Mouse (Mus musculus) MEL (cell line): ENCODE data around the gene Olfr401. TPM values are rescaled to one million over a fixed set of nuclear protein-coding genes. Genes with fewer than 3 reads are reported as not detected.

ENCODE experiments used
- DNase-seq: peaks from one replicate; pipeline ENCODE4 v3.0.0; 2011; ENCODE audit warnings: low read depth, low spot score
- H3K27ac ChIP-seq: 2 replicates; pipeline ENCODE4 v1.5.1; 2012; ENCODE audit warnings: low read depth, mild to moderate bottlenecking, control low read depth, low read length, moderate library complexity; ENCODE audit not compliant: control insufficient read depth
- H3K27me3 ChIP-seq, 2 experiments: fragments of 150-350 bp in 1 of 2; sonication (generic) in 1 of 2; 2 replicates each; pipeline ENCODE4 v1.6.1; 2012; ENCODE audit warnings: low read length in 2 of 2, mild to moderate bottlenecking in 2 of 2, improper control_type of control experiment in 1 of 2, moderate library complexity in 1 of 2; ENCODE audit not compliant: insufficient read depth in 2 of 2, control insufficient read depth in 1 of 2
- H3K36me3 ChIP-seq, 2 experiments: 2 replicates each; pipeline ENCODE4 v1.6.1; 2012 to 2014; ENCODE audit warnings: low read length in 2 of 2, improper control_type of control experiment in 1 of 2, inconsistent platforms in 1 of 2, mild to moderate bottlenecking in 1 of 2; ENCODE audit not compliant: insufficient read depth in 2 of 2, control insufficient read depth in 1 of 2
- H3K4me1 ChIP-seq, 2 experiments: fragments of 150-350 bp in 1 of 2; sonication (generic) in 1 of 2; 2 replicates each; pipeline ENCODE4 v1.6.1; 2012; ENCODE audit warnings: low read length in 2 of 2, improper control_type of control experiment in 1 of 2, mild to moderate bottlenecking in 1 of 2; ENCODE audit not compliant: insufficient read depth in 2 of 2, control insufficient read depth in 1 of 2
- H3K4me3 ChIP-seq, 2 experiments: fragments of 150-350 bp in 1 of 2; sonication (generic) in 1 of 2; 2 replicates each; pipeline ENCODE4 v1.5.1; 2012; ENCODE audit warnings: low read depth in 2 of 2, low read length in 2 of 2, mild to moderate bottlenecking in 2 of 2, moderate library complexity in 2 of 2, control low read depth in 1 of 2, improper control_type of control experiment in 1 of 2; ENCODE audit not compliant: control insufficient read depth in 1 of 2, insufficient read depth in 1 of 2
- H3K79me2 ChIP-seq: 2 replicates; pipeline ENCODE4 v1.6.1; 2012; ENCODE audit warnings: mild to moderate bottlenecking, low read length, moderate library complexity; ENCODE audit not compliant: control insufficient read depth, poor library complexity, insufficient read depth
- H3K9ac ChIP-seq: 2 replicates; pipeline ENCODE4 v1.6.1; 2012; ENCODE audit warnings: low read depth, mild to moderate bottlenecking, control low read depth, low read length, moderate library complexity; ENCODE audit not compliant: control insufficient read depth, poor library complexity, severe bottlenecking
- H3K9me3 ChIP-seq: fragments of 150-350 bp; sonication (generic); replicated peaks from 2 replicates; pipeline ENCODE4 v1.6.1; 2012; ENCODE audit warnings: mild to moderate bottlenecking, low read length, improper control_type of control experiment, moderate library complexity; ENCODE audit not compliant: insufficient read depth
- CHD1 ChIP-seq: IDR thresholded peaks from 2 replicates; pipeline ENCODE4 v1.6.1; 2012; ENCODE audit warnings: low read depth, mild to moderate bottlenecking, inconsistent platforms, low read length, improper control_type of control experiment
- CTCF ChIP-seq, 3 experiments: IDR thresholded peaks in 2 of 3; conservative IDR thresholded peaks in 1 of 3; 2 replicates each; pipeline ENCODE4 v1.5.1; 2011 to 2012; ENCODE audit warnings: low read length in 3 of 3, low read depth in 2 of 3, mild to moderate bottlenecking in 2 of 3, improper control_type of control experiment in 1 of 3, inconsistent platforms in 1 of 3, mixed read lengths in 1 of 3, moderate library complexity in 1 of 3; ENCODE audit not compliant: control insufficient read depth in 1 of 3, insufficient read depth in 1 of 3, poor library complexity in 1 of 3, severe bottlenecking in 1 of 3
- EP300 ChIP-seq, 2 experiments: IDR thresholded peaks; 2 replicates each; pipeline ENCODE4 v1.6.1; 2011; ENCODE audit warnings: improper control_type of control experiment in 2 of 2, low read length in 2 of 2, low read depth in 1 of 2, mild to moderate bottlenecking in 1 of 2
- GABPA ChIP-seq: IDR thresholded peaks from 2 replicates; pipeline ENCODE4 v1.6.1; 2012; ENCODE audit warnings: low read depth, mild to moderate bottlenecking, inconsistent platforms, low read length, improper control_type of control experiment, moderate library complexity
- GATA1 ChIP-seq: IDR thresholded peaks from 2 replicates; pipeline ENCODE4 v1.6.1; 2011; ENCODE audit warnings: low read depth, low read length, improper control_type of control experiment
- JUND ChIP-seq: IDR thresholded peaks from 2 replicates; pipeline ENCODE4 v1.6.1; 2011; ENCODE audit warnings: low read depth, mild to moderate bottlenecking, improper control_type of control experiment, low read length
- MAFK ChIP-seq: IDR thresholded peaks from 2 replicates; pipeline ENCODE4 v1.6.1; 2011; ENCODE audit warnings: low read depth, mild to moderate bottlenecking, low read length, improper control_type of control experiment, borderline replicate concordance
- MAX ChIP-seq: IDR thresholded peaks from 2 replicates; pipeline ENCODE4 v1.6.1; 2011; ENCODE audit warnings: low read length, improper control_type of control experiment
- MEF2A ChIP-seq: IDR thresholded peaks from 2 replicates; pipeline ENCODE4 v1.6.1; 2014; ENCODE audit warnings: low read depth, mild to moderate bottlenecking, inconsistent platforms, low read length, improper control_type of control experiment; ENCODE audit not compliant: poor library complexity, insufficient replicate concordance, severe bottlenecking; ENCODE audit errors: extremely low read depth
- MYC ChIP-seq: IDR thresholded peaks from 2 replicates; pipeline ENCODE4 v1.6.1; 2011; ENCODE audit warnings: low read depth, mild to moderate bottlenecking, low read length, improper control_type of control experiment, moderate library complexity
- NRF1 ChIP-seq: IDR thresholded peaks from 2 replicates; pipeline ENCODE4 v1.6.1; 2014; ENCODE audit warnings: low read depth, mild to moderate bottlenecking, inconsistent platforms, low read length, improper control_type of control experiment, moderate library complexity; ENCODE audit not compliant: poor library complexity, insufficient read depth, severe bottlenecking
- POLR2A ChIP-seq, 2 experiments: IDR thresholded peaks; 2 replicates each; pipeline ENCODE4 v1.6.1; 2011 to 2012; ENCODE audit warnings: low read length in 2 of 2, mild to moderate bottlenecking in 2 of 2, control low read depth in 1 of 2, improper control_type of control experiment in 1 of 2, low read depth in 1 of 2, moderate library complexity in 1 of 2; ENCODE audit not compliant: control insufficient read depth in 1 of 2, insufficient read depth in 1 of 2, poor library complexity in 1 of 2
- POLR2AphosphoS2 ChIP-seq: IDR thresholded peaks from 2 replicates; pipeline ENCODE4 v1.6.1; 2011; ENCODE audit warnings: low read length, improper control_type of control experiment
- SMC3 ChIP-seq: IDR thresholded peaks from 2 replicates; pipeline ENCODE4 v1.6.1; 2011; ENCODE audit warnings: low read depth, low read length, improper control_type of control experiment
- TBP ChIP-seq: IDR thresholded peaks from 2 replicates; pipeline ENCODE4 v1.8.0; 2011; ENCODE audit warnings: low read depth, low read length, improper control_type of control experiment
- USF1 ChIP-seq: IDR thresholded peaks from 2 replicates; pipeline ENCODE4 v1.6.1; 2014; ENCODE audit warnings: low read depth, mild to moderate bottlenecking, inconsistent platforms, low read length, improper control_type of control experiment, moderate library complexity
- ZC3H11A ChIP-seq: IDR thresholded peaks from 2 replicates; pipeline ENCODE4 v1.6.1; 2012; ENCODE audit warnings: low read depth, mild to moderate bottlenecking, inconsistent platforms, low read length, improper control_type of control experiment
- ZKSCAN1 ChIP-seq: IDR thresholded peaks from 2 replicates; pipeline ENCODE4 v1.6.1; 2012; ENCODE audit warnings: low read depth, mild to moderate bottlenecking, inconsistent platforms, low read length, improper control_type of control experiment, moderate library complexity
- ZMIZ1 ChIP-seq: IDR thresholded peaks from 2 replicates; pipeline ENCODE4 v1.6.1; 2012; ENCODE audit warnings: low read depth, mild to moderate bottlenecking, inconsistent platforms, low read length, improper control_type of control experiment, moderate library complexity
- polyA plus RNA-seq, 2 experiments: library from polyadenylated mRNA; stranded (reverse) in 1 of 2; unstranded in 1 of 2; fragments of >175 nt in 1 of 2; fragments of >200 nt in 1 of 2; gene quantifications; 2 replicates each; pipeline versions ENCODE4 v1.2.1 to v1.2.4; 2012; ENCODE audit warnings: low replicate concordance in 2 of 2, low read depth in 1 of 2; ENCODE audit not compliant: insufficient read length in 2 of 2, insufficient read depth in 1 of 2, missing spikeins in 1 of 2
- total RNA-seq: library from RNA; depleted of rRNA; stranded (reverse); fragments of 300-350 nt; gene quantifications from 2 replicates; pipeline ENCODE4 v1.2.3, GENCODE M21; 2012

Olfr401 gene
- total and polyA plus RNA-seq, 3 experiments: not detected

- H3K79me2 ChIP-seq: no peaks in the 10 kb centered on the region
- DNase-seq: no peak
- no peak overlapping the region for H3K4me3 ChIP-seq
- H3K36me3 ChIP-seq: no peaks in the 10 kb centered on the region
- no peak overlapping the region for H3K27ac ChIP-seq
- TF ChIP-seq ZC3H11A (no peak), JUND (no peak), MEF2A (no peak), ZMIZ1 (no peak), TBP (no peak), CHD1 (no peak), GABPA (no peak), MAX (no peak), MYC (no peak), USF1 (no peak), SMC3 (no peak)
- TF ChIP-seq, all 39 proteins: peak for 0
- H3K9me3 ChIP-seq: no peaks in the 10 kb centered on the region
- no peaks in the 10 kb centered on the region for H3K4me1 ChIP-seq
- H3K9ac ChIP-seq: no peak overlapping the region
- no peaks in the 10 kb centered on the region for H3K27me3 ChIP-seq
Observed at GRCm38 (mm10) chr11:74145866-74146265, 32.4 kb downstream of the Olfr401 start.

GRCm38 (mm10) chr11:74153229-74153628 is 39.7 kb downstream of the Olfr401 start, which contains the start of gene Olfr402:
Gene Olfr402, plus strand, starts transcription at chr11:74153529.
- Histone ChIP-seq H3K4me1 (no peaks in the 10 kb centered on the region), H3K9me3 (no peaks in the 10 kb centered on the region), H3K27me3 (no peaks in the 10 kb centered on the region), H3K27ac (no peak within 1 kb of the TSS), H3K79me2 (no peaks in the 10 kb centered on the region), H3K4me3 (no peak within 1 kb of the TSS), H3K9ac (no peak within 1 kb of the TSS), H3K36me3 (no peaks in the 10 kb centered on the region)
- TF ChIP-seq JUND (no peak), ZKSCAN1 (no peak), GATA1 (no peak), ZC3H11A (no peak), MAFK (no peak), CTCF (IDR thresholded peaks at IDR 0.05 in 2 of 3, conservative IDR thresholded peaks at IDR 0.05 in 1 of 3; ENCODE audit: control insufficient read depth in 1 of 3, insufficient read depth in 1 of 3, low read depth in 2 of 3, low read length in 3 of 3, poor library complexity in 1 of 3, severe bottlenecking in 1 of 3) (no peak), POLR2A (IDR thresholded peaks at IDR 0.05; ENCODE audit: control insufficient read depth in 1 of 2, insufficient read depth in 1 of 2, low read depth in 1 of 2, low read length in 2 of 2, poor library complexity in 1 of 2) (no peak), POLR2AphosphoS2 (no peak), SMC3 (no peak), NRF1 (no peak), EP300 (IDR thresholded peaks at IDR 0.05; ENCODE audit: low read depth in 1 of 2, low read length in 2 of 2) (no peak)
- DNase-seq: no peak
